Mouse (Mus musculus): Measurements from ENCODE around the gene Crot.
"Not testable (repeated sequence)": the region's sequence is repeated elsewhere in the genome, so short reads cannot be mapped to it uniquely, and the experiment has no call there.

Gene Crot

GRCm38 (mm10) chr5:8996686-8997512 is at the start of gene Crot:
Gene Crot (minus strand): TSS chr5:8997324.
- DNase-seq (ENCODE audit: low spot score): peak; percentile 81

GRCm38 (mm10) chr5:9045904-9046303 is 48.8 kb upstream of the Crot start:
- DNase-seq (ENCODE audit: low spot score): no peak

GRCm38 (mm10) chr5:9044821-9045220 is 47.7 kb upstream of the Crot start:
- no peak for DNase-seq (ENCODE audit: low spot score)

- DNase-seq (ENCODE audit: low spot score): no peak
Observed at GRCm38 (mm10) chr5:9043582-9044267, 46.6 kb upstream of the Crot start.

DNA sequence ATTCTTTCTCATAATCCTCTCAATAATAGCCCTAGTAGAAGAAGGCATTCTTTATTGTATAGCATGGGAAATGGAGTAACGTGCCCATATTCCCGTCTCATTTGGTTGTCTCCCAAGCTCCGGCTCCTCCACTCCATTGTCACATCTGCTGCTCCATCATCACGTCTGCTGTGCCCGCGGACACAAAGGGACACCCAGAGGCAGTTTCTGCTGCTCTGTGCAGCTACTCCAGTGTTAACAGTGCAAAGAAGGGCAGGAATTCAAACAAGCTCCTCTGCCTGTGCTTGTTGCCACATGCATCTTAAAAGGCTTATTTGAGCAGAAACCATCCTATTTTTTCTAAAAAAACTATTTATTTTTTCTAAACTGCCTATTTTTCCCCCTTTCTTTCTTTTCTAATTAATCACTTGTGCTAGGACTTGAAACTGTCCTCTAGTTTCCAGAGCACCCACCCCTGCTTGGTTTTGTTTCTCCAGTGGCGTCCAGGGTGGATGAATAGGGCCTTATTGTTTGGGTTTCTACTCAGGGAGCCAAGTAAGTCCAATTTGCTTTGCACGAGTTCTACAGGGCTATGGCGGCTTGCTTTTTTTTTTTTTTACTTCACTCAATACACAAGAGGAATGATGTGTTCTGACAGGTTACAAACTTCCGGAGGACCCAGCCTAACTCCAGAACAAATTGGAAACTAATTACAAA is 45.7 kb upstream of the Crot start:
- DNase-seq (ENCODE audit: low spot score): no peak

- no peak for DNase-seq (ENCODE audit: low spot score)
Observed at GRCm38 (mm10) chr5:9040665-9041215, 43.6 kb upstream of the Crot start.

DNA sequence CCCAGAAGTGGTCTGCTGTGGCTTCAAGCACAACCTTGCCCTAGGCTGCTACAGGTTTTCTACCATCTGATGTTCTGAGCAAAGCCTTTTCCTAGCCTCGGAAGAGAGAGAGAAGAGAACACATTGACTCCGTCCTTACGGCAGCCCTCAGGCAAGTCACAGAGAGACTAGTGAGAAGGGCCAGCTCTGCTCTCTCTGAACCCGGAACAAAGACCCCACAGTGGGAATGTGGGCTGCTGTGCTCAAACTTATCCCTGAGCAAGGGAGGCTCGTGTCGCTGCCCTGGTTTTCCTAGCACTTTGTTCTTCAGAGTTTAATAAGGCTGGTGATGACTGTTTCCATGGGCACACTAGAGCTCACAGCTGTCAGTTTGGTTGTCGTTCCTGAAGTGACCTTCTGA is 42.9 kb upstream of the Crot start:
- DNase-seq (ENCODE audit: low spot score): no peak

DNA sequence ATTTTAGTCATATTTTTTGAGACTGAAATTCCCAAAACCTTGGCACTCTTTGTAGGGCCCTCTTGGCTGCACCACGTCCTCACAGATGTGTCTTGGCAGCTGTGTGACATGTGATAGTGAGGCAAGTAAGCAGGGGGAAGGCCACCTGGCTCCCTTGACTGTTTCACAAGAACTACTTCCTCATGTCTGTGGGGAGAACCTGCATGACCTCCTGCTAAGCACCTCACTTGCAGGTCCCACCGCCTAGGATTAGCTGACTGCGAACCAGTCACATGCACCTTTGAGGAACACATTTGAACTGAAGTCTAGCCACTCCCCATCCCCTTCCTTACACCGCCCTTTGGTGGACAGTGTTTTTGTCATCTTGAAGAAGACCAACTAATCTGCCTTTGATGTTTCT is 40.2 kb upstream of the Crot start:
- DNase-seq (ENCODE audit: low spot score): no peak

DNA sequence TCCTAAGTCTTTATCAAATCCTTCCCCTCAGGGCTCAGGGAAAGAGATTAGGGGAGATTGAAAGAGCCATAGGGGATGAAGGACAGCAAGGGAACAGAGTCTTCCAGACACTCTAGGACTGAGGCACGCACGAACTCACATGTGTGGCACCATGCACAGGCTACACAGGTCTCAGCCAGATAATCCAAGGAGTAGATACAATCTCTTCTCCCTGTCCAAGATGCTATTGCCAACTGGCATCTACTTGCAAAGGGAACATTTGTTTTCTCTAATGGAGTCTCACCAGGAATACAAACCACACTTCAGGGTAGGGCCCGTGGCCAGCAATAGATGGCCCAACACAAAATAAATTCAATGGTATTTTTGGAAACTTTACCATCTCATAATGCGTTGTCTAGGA is 38.3 kb upstream of the Crot start:
- DNase-seq (ENCODE audit: low spot score): no peak

DNA sequence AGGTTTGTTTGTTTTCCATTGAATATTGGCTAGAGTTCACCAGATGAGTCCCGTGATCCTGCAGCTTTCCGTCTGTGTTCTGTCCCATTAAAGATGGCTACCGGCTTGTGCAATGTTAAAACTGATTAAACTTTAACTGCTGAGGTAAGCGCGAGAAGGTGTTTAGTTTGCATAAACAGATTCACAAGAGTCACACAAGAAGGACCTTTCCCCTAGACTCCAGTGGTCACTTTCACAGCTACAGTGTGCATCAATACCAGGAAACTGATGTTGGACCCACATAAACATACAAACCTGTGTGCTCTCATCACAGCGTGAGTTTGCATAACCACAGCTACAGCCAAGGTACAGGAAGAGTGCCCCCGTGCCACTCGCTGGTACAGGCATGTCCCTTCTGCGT is 37.4 kb upstream of the Crot start:
- no peak for DNase-seq (ENCODE audit: low spot score)

GRCm38 (mm10) chr5:9033843-9034242 is 36.7 kb upstream of the Crot start:
- DNase-seq (ENCODE audit: low spot score): no peak

GRCm38 (mm10) chr5:9032641-9033040 is 35.5 kb upstream of the Crot start:
- no peak for DNase-seq (ENCODE audit: low spot score)

- DNase-seq (ENCODE audit: low spot score): no peak
Observed at GRCm38 (mm10) chr5:9032101-9032590, 35.0 kb upstream of the Crot start.

DNA sequence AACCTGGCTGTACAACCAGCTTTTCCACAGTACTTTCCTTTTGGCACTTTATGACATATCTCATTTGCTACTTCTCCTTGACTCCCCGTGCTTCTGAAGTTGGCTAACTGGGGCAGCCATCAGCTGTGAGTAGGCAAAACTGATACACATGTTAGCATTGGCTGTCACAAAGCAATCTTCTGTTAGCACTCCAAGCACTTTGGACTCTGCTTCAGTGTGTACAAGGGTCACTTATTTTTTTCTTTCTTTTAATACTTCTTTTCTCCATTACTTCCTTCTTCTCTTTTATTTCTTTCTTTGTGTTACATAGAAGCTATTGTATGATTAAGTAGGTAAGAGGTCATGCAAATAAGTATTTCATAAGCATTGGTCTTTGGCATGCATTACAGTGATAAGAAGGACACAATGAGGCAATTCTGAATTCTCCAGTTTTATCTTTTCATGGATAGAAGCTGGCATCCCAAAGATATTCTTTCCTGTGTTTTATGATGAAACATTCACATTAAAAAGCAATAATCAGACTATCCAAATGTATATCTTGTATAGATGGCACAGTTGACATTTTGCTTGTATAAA is 31.2 kb upstream of the Crot start:
- DNase-seq (ENCODE audit: low spot score): no peak

DNA sequence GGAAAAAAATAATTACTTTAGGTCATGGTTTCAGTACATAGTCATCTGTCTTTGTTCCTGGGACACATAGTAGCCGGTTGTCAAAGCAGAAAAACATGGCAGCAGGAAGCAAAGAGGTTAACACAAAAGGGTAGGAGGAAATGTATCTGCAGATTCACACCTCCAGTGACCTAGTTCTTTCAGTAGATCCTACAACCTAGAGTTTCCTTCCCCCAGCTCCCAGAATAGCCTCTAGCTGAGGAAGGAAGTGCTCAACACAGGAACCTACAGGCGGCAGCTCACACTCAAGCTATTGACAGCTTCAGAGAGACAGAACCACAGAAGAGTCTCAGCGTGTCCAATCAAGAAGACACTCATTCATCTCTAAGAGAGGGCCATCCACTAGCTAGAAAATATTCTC is 18.2 kb upstream of the Crot start:
- no peak for DNase-seq (ENCODE audit: low spot score)

DNA sequence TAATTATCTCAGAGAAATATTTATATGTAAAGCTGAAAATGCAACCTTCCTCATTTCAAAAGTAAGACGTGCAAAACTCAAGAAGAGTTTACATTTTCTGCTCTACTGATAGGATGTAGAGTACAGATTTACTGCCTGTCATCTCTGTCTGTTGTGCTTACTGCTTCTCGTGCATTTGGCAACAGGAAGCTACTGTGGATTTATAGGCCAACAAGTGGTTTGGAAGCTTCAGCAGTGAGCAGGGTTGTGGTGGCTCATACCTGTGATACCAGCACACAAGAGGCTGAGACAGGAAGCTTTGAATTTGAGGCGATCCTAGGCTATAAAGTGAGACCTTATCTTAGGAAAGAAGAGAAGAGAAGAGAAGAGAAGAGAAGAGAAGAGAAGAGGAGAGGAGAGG is 17.6 kb upstream of the Crot start:
- DNase-seq (ENCODE audit: low spot score): no peak

DNA sequence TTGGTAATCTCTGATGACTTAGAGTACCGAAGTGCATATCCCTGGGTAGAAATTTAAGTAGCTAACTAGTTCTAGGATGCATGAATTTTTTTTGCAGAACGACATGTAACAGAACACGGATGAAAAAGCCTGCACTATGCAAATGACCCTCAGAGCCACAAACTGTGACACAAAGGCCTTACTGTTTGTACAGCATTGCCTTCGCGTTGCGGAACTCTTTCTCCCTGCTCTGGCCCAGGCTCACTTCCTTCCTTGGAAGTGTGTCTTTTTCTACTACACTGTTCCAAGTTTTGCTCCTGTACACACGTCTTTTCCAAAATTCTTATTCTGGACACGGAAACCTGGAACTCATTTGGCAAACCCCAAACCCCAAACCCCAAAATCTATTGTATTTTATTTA is 14.2 kb upstream of the Crot start:
- no peak for DNase-seq (ENCODE audit: low spot score)

DNA sequence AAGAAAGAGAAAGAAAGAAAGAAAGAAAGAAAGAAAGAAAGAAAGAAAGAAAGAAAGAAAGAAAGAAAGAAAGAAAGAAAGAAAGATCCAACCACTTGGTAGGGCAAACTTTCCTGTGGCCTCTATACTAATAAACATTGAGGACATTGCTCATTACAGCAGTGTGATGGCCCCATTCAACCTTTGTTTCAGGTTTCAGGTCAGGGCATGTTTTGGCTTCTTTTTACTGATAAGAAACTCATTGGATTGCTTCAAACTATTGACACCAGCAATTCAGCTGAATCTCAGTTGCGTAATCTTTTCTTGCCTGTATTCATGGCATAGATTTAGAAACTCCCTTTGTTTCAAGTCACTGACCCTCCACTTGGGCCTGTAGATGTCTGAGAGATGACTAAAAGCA is 13.0 kb upstream of the Crot start:
- DNase-seq (ENCODE audit: low spot score): no peak

DNA sequence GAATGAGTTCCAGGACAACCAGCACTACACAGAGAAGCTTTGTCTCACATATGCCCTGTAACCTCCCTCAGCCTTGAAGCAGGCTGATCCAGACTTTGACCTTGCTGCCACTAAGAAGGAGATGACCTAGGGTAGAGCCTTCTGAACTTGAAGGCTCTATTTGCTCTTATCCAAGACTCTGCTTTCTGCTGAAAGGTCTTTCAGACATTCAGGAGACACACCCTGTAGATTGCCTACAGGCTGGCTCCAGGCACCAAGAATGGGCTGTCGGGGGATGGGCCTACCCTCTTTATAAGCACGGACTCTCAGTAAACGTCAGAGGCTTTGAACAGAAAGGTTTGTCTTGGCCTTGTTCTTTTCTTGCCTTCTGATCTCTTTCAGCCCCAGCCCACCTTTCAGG is 9.5 kb upstream of the Crot start:
- not testable (repeated sequence) for DNase-seq (ENCODE audit: low spot score)

DNA sequence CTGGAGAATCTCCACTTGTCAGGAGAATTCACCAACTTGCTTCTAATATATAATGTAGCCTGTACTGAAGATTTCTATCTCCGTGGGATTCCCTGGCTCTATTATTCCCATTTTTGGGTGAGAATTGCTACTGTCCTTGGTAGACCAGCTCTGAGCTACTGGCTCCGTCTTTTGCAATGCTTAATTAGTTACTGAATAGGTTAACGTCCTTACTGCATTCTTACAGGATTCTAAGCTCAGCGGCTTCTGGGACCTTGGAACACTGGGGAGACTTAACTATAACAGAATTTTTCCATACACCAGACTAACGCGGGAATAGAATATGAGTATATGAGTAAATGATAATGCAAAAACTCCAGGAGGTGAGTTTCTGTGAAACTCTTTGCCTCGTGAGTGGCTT is 2.9 kb upstream of the Crot start:
- DNase-seq (ENCODE audit: low spot score): not testable (repeated sequence)

- DNase-seq (ENCODE audit: low spot score): no peak
Observed at GRCm38 (mm10) chr5:8999108-8999507, 2.0 kb upstream of the Crot start.

- DNase-seq (ENCODE audit: low spot score): no peak
Observed at GRCm38 (mm10) chr5:8997513-8997895, 380 bp upstream of the Crot start.

Measured in c-Kit-positive CD71-positive TER-119-positive erythroid progenitor cells, embryonic 14.5 days (primary cell).